Mouse (Mus musculus): ENCODE data around the gene Phip. TPM values are rescaled to one million over a fixed set of nuclear protein-coding genes. Genes with fewer than 3 reads are reported as not detected.

Phip gene
- polyA plus RNA-seq, 1 experiment from 2014 or later = 139 TPM

DNA sequence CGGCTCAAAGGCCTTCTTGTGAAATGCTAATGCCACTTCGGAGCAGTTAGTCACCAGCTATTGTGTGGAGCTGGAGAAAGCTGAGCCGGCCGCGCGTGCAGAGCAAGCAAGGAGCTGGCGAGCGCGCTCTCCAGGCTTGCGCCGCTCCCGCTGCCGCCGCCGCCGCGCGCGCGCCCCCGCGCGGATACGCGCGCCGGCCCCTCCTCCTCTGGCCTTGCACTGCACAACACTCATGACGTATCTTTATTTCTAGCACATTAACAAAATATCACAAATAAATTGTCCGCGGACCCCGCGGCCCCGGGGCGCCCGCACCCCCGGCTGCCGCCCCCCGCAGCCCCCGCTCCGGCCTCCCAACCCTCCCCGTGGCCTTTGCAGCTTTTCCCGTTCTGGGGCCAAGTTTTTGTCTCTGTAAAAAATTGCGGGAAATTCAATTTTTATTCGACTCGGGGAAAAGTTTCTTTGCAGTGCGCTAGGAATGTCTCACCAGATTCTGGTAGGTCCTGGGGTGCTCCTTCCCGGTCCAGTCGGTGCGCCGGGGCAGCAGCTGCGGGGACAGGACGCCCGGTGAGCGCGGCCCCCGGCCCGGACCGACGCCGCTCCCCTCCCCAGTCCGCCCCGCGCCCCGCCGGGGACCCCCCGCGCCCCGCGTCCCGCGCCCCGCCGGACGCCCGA lies 992 bp downstream of the Phip start:
- H3K27ac ChIP-seq (ENCODE audit: low read length) = peak overlapping the region; percentile 100
- H3K4me1 ChIP-seq (replicated peaks; ENCODE audit: control insufficient read depth, insufficient read depth, low read length) = peaks cover 20% of the 10 kb centered on the region
- H3K4me2 ChIP-seq (ENCODE audit: low read length) = peak overlapping the region; percentile 83
- peak overlapping the region; percentile 94 for H3K4me3 ChIP-seq (replicated peaks; ENCODE audit: low read length)
- peak overlapping the region; percentile 99 for H3K9ac ChIP-seq (replicated peaks; ENCODE audit: low read depth, low read length)
- H3K36me3 ChIP-seq (ENCODE audit: control insufficient read depth, insufficient read depth) = no peaks in the 10 kb centered on the region
- no peaks in the 10 kb centered on the region for H3K9me3 ChIP-seq (ENCODE audit: control insufficient read depth, low read length)
- WGBS = under 1% methylated on average over 73 of the region's 75 CpGs
- no peaks in the 10 kb centered on the region for H3K27me3 ChIP-seq (replicated peaks; ENCODE audit: control insufficient read depth, insufficient read depth, low read length)
- peak; percentile 86 for ATAC-seq

DNA sequence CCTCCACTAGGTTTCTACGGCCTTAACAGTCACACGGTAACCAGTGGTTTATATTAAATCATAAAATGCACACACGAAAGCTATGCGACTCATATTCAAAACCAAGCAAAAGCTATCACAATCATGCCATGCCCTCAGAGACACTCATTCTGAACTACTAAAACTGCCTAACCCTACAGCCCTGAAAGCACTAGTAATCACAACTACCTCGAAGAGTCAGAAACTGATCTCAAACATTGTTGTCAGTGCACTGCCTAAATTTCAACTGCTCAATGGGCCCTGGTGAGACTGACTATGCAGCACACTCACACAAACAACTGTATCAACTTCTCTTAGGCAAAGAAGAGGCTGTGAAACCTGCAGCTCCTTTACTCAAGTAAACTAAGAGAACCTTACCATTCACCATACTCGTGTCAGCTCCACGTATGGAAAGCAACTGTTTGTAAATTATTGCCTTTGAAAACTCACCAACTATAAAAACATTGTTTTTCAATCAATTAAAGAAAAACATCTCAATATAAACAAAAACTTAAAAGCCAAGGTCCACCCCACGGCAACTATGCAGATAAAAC lies 1.9 kb downstream of the Phip start:
- peaks cover 20% of the 10 kb centered on the region for H3K4me1 ChIP-seq (replicated peaks; ENCODE audit: control insufficient read depth, insufficient read depth, low read length)

DNA sequence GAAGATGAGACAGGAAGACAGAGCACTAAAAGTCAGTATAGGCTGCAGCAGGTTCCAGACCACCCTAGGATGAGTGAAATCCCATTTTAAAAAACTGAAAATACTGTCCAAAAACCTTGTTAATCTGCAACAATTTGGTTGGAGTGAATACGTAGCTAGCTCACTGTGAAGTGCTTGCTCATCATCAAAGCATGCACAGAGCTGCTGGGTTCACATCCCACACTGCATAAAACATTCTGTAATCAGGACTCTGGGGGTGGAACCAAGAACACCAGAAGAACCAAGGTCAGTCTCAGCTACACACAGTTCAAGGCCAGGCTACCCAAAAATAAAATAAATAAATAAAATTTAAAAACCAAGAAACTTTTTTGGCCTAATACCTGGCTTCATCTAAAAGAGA lies 3.9 kb downstream of the Phip start:
- no peak overlapping the region for H3K27ac ChIP-seq (ENCODE audit: low read length)
- H3K4me1 ChIP-seq (replicated peaks; ENCODE audit: control insufficient read depth, insufficient read depth, low read length) = peaks cover 16% of the 10 kb centered on the region
- H3K27me3 ChIP-seq (replicated peaks; ENCODE audit: control insufficient read depth, insufficient read depth, low read length) = no peaks in the 10 kb centered on the region
- peak overlapping the region; percentile 37 for H3K4me2 ChIP-seq (ENCODE audit: low read length)
- peak overlapping the region; percentile 9; the same call in 1 of the 2 replicates for H3K4me3 ChIP-seq (replicated peaks; ENCODE audit: low read length)
- H3K9me3 ChIP-seq (ENCODE audit: control insufficient read depth, low read length) = no peaks in the 10 kb centered on the region
- no peaks in the 10 kb centered on the region for H3K36me3 ChIP-seq (ENCODE audit: control insufficient read depth, insufficient read depth)
- ATAC-seq = no peak
- H3K9ac ChIP-seq (replicated peaks; ENCODE audit: low read depth, low read length) = no peak overlapping the region
- WGBS = 16% methylated on average over 1 of the region's 1 CpGs

More for the DNA sequence above, 1.9 kb downstream of the Phip start:
- Histone ChIP-seq H3K9ac (replicated peaks; ENCODE audit: low read depth, low read length) (peak overlapping the region; percentile 99), H3K9me3 (ENCODE audit: control insufficient read depth, low read length) (no peaks in the 10 kb centered on the region), H3K4me3 (replicated peaks; ENCODE audit: low read length) (peak overlapping the region; percentile 94), H3K36me3 (ENCODE audit: control insufficient read depth, insufficient read depth) (no peaks in the 10 kb centered on the region), H3K4me2 (ENCODE audit: low read length) (peak overlapping the region; percentile 83), H3K27me3 (replicated peaks; ENCODE audit: control insufficient read depth, insufficient read depth, low read length) (no peaks in the 10 kb centered on the region), H3K27ac (ENCODE audit: low read length) (peak overlapping the region; percentile 24)
- 23% methylated on average over 8 of the region's 8 CpGs for WGBS
- ATAC-seq = no peak

DNA sequence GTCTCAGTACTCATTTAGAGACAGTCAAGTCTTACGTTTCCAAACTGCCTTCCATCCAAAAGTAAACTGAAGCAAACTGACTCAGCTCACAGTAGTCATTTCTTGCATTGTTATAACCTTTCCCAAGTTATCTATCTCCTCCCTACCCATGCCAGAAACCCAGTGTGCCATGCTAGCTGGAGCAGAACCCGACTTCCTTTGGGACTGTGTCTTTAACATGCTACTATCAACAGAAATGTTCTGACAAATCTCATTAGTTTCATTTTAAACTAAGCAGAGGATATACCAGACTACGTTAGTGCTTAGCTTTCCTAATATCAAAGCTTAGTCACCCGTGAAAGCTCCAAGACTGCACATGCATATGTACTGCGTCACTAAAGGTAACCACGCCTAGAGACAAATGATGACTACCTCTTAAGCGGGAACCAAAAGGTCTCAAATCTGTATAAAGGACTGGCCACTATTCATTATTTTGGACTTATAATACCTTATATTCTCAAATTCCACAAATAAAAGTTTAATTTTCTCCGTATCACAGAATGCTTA lies 8.2 kb downstream of the Phip start:
- no peak for ATAC-seq
- H3K9me3 ChIP-seq (ENCODE audit: control insufficient read depth, low read length) = no peaks in the 10 kb centered on the region
- peaks cover 8% of the 10 kb centered on the region for H3K4me1 ChIP-seq (replicated peaks; ENCODE audit: control insufficient read depth, insufficient read depth, low read length)
- no peak overlapping the region for H3K4me3 ChIP-seq (replicated peaks; ENCODE audit: low read length)
- no peaks in the 10 kb centered on the region for H3K27me3 ChIP-seq (replicated peaks; ENCODE audit: control insufficient read depth, insufficient read depth, low read length)
- no peak overlapping the region for H3K9ac ChIP-seq (replicated peaks; ENCODE audit: low read depth, low read length)
- no peaks in the 10 kb centered on the region for H3K36me3 ChIP-seq (ENCODE audit: control insufficient read depth, insufficient read depth)
- H3K27ac ChIP-seq (ENCODE audit: low read length) = no peak overlapping the region
- 71% methylated on average over 8 of the region's 8 CpGs for WGBS
- no peak overlapping the region for H3K4me2 ChIP-seq (ENCODE audit: low read length)

DNA sequence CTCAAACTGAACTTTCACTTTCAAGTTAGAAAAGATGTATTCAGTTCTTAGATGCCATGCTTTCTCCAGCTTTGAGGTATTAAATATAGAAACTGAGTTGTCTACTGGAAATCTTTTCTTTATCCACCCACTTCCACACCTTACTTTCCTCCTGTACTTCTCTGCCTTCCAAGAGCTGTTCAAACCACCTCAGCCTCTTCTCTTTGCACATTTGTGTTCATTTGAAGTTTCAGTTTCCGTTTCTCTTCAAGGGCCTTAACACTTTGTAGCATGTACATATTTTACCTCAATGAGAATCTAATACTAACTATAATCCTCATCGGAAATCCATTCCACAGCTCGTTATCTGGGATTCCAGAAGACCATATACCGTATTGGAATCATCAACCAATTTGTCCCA lies 11.3 kb downstream of the Phip start:
- no peak for ATAC-seq
- Histone ChIP-seq H3K4me2 (ENCODE audit: low read length) (no peak overlapping the region), H3K36me3 (ENCODE audit: control insufficient read depth, insufficient read depth) (peaks cover 4% of the 10 kb centered on the region; the same call in 1 of the 2 replicates), H3K9ac (replicated peaks; ENCODE audit: low read depth, low read length) (no peak overlapping the region), H3K27ac (ENCODE audit: low read length) (no peak overlapping the region), H3K4me1 (replicated peaks; ENCODE audit: control insufficient read depth, insufficient read depth, low read length) (no peaks in the 10 kb centered on the region; the same call in 1 of the 2 replicates), H3K4me3 (replicated peaks; ENCODE audit: low read length) (no peak overlapping the region), H3K27me3 (replicated peaks; ENCODE audit: control insufficient read depth, insufficient read depth, low read length) (no peaks in the 10 kb centered on the region), H3K9me3 (ENCODE audit: control insufficient read depth, low read length) (no peaks in the 10 kb centered on the region)
- 79% methylated on average over 4 of the region's 4 CpGs for WGBS

DNA sequence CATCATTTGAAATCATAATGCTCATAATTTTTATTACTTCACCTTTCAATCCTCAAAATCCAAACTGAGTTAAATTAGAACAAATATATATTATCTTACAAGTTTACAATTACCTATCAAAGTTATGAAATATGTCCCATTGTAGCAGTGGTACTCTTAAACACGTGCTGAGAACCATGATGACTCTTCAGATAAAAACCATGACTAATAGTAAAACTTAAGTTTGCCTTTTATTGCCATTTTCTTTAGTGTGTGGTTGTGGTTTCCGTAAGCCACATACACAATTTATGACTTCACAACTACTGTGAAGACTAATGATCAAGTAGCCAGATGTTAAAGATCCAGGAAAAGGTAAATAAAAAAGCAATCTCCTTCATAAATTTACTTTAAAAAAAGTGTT lies 14.0 kb downstream of the Phip start:
- WGBS = 91% methylated on average over 2 of the region's 2 CpGs
- Histone ChIP-seq H3K27me3 (replicated peaks; ENCODE audit: control insufficient read depth, insufficient read depth, low read length) (no peaks in the 10 kb centered on the region), H3K9me3 (ENCODE audit: control insufficient read depth, low read length) (no peaks in the 10 kb centered on the region)

DNA sequence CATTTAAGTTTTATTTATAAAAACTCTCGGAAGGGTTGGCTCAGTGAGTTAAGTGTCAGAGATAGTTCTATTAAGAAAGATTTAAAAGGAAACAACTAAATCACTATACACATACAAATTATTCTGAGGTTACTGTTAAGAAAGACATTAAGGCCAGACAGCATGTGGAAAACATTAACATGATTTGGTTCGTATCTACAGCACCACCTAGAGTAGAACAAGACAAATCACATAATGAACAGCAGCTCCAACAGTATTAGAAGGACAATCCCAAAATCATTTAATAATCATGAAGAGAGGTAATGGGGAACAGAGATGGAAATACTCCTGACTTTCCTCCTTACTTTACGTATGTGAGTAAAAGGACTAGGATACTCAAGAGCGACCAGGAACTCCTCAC lies 20.0 kb downstream of the Phip start:
- no peaks in the 10 kb centered on the region for H3K9me3 ChIP-seq (ENCODE audit: control insufficient read depth, low read length)
- no peak for ATAC-seq
- H3K9ac ChIP-seq (replicated peaks; ENCODE audit: low read depth, low read length) = no peak overlapping the region
- H3K4me3 ChIP-seq (replicated peaks; ENCODE audit: low read length) = no peak overlapping the region
- H3K36me3 ChIP-seq (ENCODE audit: control insufficient read depth, insufficient read depth) = peaks cover 14% of the 10 kb centered on the region
- no peak overlapping the region for H3K27ac ChIP-seq (ENCODE audit: low read length)
- H3K27me3 ChIP-seq (replicated peaks; ENCODE audit: control insufficient read depth, insufficient read depth, low read length) = no peaks in the 10 kb centered on the region
- WGBS = 81% methylated on average over 4 of the region's 4 CpGs
- no peak overlapping the region for H3K4me2 ChIP-seq (ENCODE audit: low read length)
- H3K4me1 ChIP-seq (replicated peaks; ENCODE audit: control insufficient read depth, insufficient read depth, low read length) = no peaks in the 10 kb centered on the region

More for the DNA sequence above, 14.0 kb downstream of the Phip start:
- Histone ChIP-seq H3K36me3 (ENCODE audit: control insufficient read depth, insufficient read depth) (peaks cover 7% of the 10 kb centered on the region; the same call in 1 of the 2 replicates), H3K27ac (ENCODE audit: low read length) (no peak overlapping the region), H3K4me1 (replicated peaks; ENCODE audit: control insufficient read depth, insufficient read depth, low read length) (no peaks in the 10 kb centered on the region), H3K4me3 (replicated peaks; ENCODE audit: low read length) (no peak overlapping the region), H3K9ac (replicated peaks; ENCODE audit: low read depth, low read length) (no peak overlapping the region), H3K4me2 (ENCODE audit: low read length) (no peak overlapping the region)
- no peak for ATAC-seq

DNA sequence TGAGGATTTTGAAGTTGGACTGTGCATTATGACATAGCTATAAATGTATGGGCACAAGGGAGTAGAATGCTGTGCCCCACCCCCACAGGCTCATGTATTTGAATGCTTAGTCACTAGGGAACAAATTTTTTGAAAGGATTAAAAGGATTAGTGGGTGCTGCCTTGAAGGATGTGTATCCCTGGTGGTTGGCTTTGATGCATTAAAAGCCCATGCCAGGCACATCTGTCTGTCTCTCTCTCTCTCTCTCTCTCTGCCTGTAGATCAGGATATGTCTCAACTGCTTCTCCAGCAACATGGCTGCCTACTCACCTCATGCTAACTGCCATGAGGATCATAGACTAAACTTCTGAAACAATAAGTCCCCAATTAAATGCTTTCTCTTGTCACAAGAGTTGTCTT lies 23.0 kb downstream of the Phip start:
- no peak overlapping the region for H3K27ac ChIP-seq (ENCODE audit: low read length)
- no peak for ATAC-seq
- no peaks in the 10 kb centered on the region for H3K4me1 ChIP-seq (replicated peaks; ENCODE audit: control insufficient read depth, insufficient read depth, low read length)
- H3K4me3 ChIP-seq (replicated peaks; ENCODE audit: low read length) = no peak overlapping the region
- no peaks in the 10 kb centered on the region for H3K9me3 ChIP-seq (ENCODE audit: control insufficient read depth, low read length)
- H3K4me2 ChIP-seq (ENCODE audit: low read length) = no peak overlapping the region
- no peak overlapping the region for H3K9ac ChIP-seq (replicated peaks; ENCODE audit: low read depth, low read length)
- no peaks in the 10 kb centered on the region for H3K27me3 ChIP-seq (replicated peaks; ENCODE audit: control insufficient read depth, insufficient read depth, low read length)
- H3K36me3 ChIP-seq (ENCODE audit: control insufficient read depth, insufficient read depth) = peaks cover 7% of the 10 kb centered on the region

DNA sequence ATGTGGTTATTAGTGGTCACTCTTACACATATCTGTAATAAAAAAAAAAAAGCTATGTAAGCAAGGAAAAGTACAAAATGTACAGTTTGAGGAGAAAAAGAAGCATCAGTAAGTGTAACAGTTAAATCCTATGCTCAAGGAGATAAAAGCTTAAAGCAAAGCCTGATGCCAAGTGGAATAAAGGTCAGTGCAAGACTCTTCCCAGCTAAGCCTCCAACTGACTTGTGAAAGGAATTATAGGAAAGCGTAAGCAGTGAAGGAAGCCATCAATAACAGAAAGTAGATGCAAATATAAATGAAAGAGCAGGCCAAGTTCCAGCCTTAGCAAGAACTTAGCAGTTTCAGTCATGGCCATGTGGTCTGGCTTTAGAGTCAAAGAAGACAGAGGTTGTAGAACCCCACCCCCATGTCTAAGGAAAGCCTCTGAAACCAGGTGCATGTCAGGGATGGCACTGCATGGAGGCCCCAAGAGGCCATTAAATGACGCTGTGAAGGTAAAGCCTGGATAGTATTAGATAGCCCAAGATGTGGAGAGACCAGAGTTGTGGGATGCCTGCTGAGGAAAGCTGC lies 23.8 kb downstream of the Phip start:
- ATAC-seq = no peak
- H3K27ac ChIP-seq (ENCODE audit: low read length) = no peak overlapping the region
- H3K4me2 ChIP-seq (ENCODE audit: low read length) = no peak overlapping the region
- no peaks in the 10 kb centered on the region for H3K9me3 ChIP-seq (ENCODE audit: control insufficient read depth, low read length)
- no peaks in the 10 kb centered on the region for H3K4me1 ChIP-seq (replicated peaks; ENCODE audit: control insufficient read depth, insufficient read depth, low read length)
- peaks cover 7% of the 10 kb centered on the region for H3K36me3 ChIP-seq (ENCODE audit: control insufficient read depth, insufficient read depth)
- no peak overlapping the region for H3K9ac ChIP-seq (replicated peaks; ENCODE audit: low read depth, low read length)
- 92% methylated on average over 2 of the region's 2 CpGs for WGBS
- H3K4me3 ChIP-seq (replicated peaks; ENCODE audit: low read length) = no peak overlapping the region
- H3K27me3 ChIP-seq (replicated peaks; ENCODE audit: control insufficient read depth, insufficient read depth, low read length) = no peaks in the 10 kb centered on the region
